Mouse (Mus musculus) thymus, adult 2 months (tissue): ENCODE data around the gene Fgfr2.

Experiments
- CTCF ChIP-seq: fragments of 200-500 bp; IDR thresholded peaks from 2 replicates; pipeline ENCODE4 v1.5.1; 2012; ENCODE audit warnings: mild to moderate bottlenecking, control low read depth, low read length, moderate library complexity, borderline replicate concordance; ENCODE audit not compliant: control insufficient read depth, poor library complexity, insufficient read depth; ENCODE audit errors: extremely low read depth
- POLR2A ChIP-seq: fragments of 200-500 bp; IDR thresholded peaks from 2 replicates; pipeline ENCODE4 v1.6.1; 2012; ENCODE audit warnings: mild to moderate bottlenecking, low read length, control low read depth, moderate library complexity; ENCODE audit not compliant: control insufficient read depth, poor library complexity, insufficient read depth; ENCODE audit errors: extremely low read depth

DNA sequence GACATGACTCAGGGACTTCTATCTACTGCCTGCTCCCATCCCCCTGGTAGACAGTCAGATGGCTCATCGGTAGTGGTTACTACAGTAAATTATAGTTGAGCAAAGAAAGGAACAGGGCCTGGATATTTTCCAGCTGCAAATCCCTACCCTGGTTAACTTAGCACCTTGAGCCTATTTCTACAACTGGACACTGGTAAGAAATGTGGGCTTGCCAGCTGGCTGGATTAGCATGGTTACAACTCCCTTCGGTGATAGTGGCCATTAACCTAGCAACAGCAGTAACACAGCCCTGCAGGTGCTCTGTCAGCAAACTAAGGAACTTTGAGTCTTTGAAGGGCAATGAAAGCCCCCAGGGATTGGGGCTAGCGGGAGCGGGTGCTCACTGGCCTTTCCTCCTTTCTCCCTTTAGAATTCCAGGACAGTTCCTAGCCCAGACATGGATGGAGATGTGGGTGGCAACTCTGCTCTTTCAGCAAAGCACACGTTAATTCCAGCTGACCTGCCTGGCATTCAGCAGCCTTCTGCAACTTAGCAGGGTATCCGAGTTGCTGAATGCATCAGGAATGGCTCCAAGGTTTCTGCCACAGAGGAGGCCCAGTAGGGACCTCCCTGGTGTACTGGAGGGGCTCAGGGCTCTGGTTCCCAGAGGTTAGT is 390.9 kb downstream of the Fgfr2 start:
- TF ChIP-seq CTCF (no peak), POLR2A (no peak)
